Mouse (Mus musculus) testis, adult 2 months (tissue): ENCODE data around the gene Rdh11. TPM values are rescaled to one million over a fixed set of nuclear protein-coding genes. Genes with fewer than 3 reads are reported as not detected.

Experiments used
- H3K27ac ChIP-seq: fragments of 200-500 bp; 2 replicates; pipeline ENCODE4 v1.5.1; 2012; ENCODE audit warnings: low read depth, low read length; ENCODE audit not compliant: control insufficient read depth, insufficient read depth
- H3K27me3 ChIP-seq: fragments of 200-500 bp; 2 replicates; pipeline ENCODE4 v1.6.1; 2012; ENCODE audit warnings: mild to moderate bottlenecking, low read length, moderate library complexity; ENCODE audit not compliant: control insufficient read depth, insufficient read depth
- H3K36me3 ChIP-seq: fragments of 200-500 bp; 2 replicates; pipeline ENCODE4 v1.6.1; 2012; ENCODE audit warnings: mild to moderate bottlenecking, low read length; ENCODE audit not compliant: control insufficient read depth, insufficient read depth
- H3K4me1 ChIP-seq: fragments of 200-500 bp; 2 replicates; pipeline ENCODE4 v1.6.1; 2012; ENCODE audit warnings: low read length; ENCODE audit not compliant: control insufficient read depth, insufficient read depth
- H3K4me3 ChIP-seq: fragments of 200-500 bp; 2 replicates; pipeline ENCODE4 v1.5.1; 2012; ENCODE audit warnings: low read depth, mild to moderate bottlenecking, low read length, moderate library complexity, mixed read lengths; ENCODE audit not compliant: control insufficient read depth
- CTCF ChIP-seq: fragments of 200-500 bp; IDR thresholded peaks from 2 replicates; pipeline ENCODE4 v1.5.1; 2012; ENCODE audit warnings: low read depth, mild to moderate bottlenecking, inconsistent platforms, low read length, moderate library complexity; ENCODE audit not compliant: control insufficient read depth, insufficient read depth, insufficient replicate concordance
- POLR2A ChIP-seq: fragments of 200-500 bp; IDR thresholded peaks from 2 replicates; pipeline ENCODE4 v1.6.1; 2012; ENCODE audit warnings: low read depth, mild to moderate bottlenecking, inconsistent platforms, low read length, moderate library complexity; ENCODE audit not compliant: control insufficient read depth
- polyA plus RNA-seq: library from polyadenylated mRNA; depleted of rRNA; stranded (reverse); fragments of >200 nt; gene quantifications from 2 replicates; pipeline ENCODE4 v1.2.3, GENCODE M21; 2012

Rdh11 gene
- polyA plus RNA-seq, 1 experiment, result 132 TPM

GRCm38 (mm10) chr12:79171269-79171995 lies 20.7 kb downstream of the Rdh11 start:
- peak overlapping the region; percentile 78 for H3K27ac ChIP-seq
- H3K4me1 ChIP-seq, result no peaks in the 10 kb centered on the region; the same call in 1 of the 2 replicates
- peak overlapping the region; percentile 92 for H3K4me3 ChIP-seq
- no peaks in the 10 kb centered on the region for H3K27me3 ChIP-seq
- H3K36me3 ChIP-seq, result no peaks in the 10 kb centered on the region
- TF ChIP-seq CTCF (no peak), POLR2A (no peak)

DNA sequence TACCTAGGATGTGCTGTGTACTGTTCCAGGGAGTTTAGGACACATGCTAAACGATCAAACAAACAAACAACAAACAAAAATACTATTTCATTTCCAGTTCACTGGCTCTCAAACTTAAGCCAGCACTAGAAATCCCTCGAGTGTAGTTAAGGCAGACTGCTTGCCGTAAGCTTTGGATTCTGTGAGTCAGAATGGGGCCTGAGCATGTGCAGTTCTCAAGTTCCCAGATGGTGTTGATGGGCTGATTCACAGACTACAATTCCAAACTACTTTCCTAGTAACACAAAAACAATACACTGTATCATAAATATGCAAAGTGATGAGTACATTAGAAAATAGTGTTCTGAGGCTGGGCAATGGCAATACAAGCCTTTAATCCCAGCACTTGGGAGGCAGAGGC lies 21.7 kb downstream of the Rdh11 start:
- TF ChIP-seq POLR2A (no peak), CTCF (no peak)
- Histone ChIP-seq H3K27me3 (no peaks in the 10 kb centered on the region), H3K4me1 (no peaks in the 10 kb centered on the region; the same call in 1 of the 2 replicates), H3K4me3 (no peak overlapping the region), H3K27ac (no peak overlapping the region), H3K36me3 (no peaks in the 10 kb centered on the region)

DNA sequence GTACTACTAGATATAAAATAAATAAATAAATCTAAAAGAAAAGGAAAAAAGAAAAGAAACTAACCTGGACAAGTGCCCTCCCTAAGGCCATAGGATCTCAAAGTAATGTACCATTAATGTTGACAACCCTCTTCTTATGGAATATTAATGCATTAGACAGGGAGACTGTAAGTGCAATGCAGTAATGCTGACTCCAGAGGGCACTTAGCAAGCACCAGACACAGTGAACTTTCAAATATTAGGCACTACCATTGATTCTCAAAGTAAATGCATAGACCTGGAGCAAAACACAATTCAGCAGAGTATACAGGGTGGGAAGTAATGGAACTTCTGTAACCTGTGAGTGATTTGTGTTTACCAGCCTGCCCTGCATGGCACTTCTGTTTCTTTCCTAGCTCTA lies 22.9 kb downstream of the Rdh11 start:
- Histone ChIP-seq H3K4me3 (no peak overlapping the region), H3K27ac (no peak overlapping the region), H3K4me1 (no peaks in the 10 kb centered on the region; the same call in 1 of the 2 replicates), H3K27me3 (no peaks in the 10 kb centered on the region), H3K36me3 (peaks cover 2% of the 10 kb centered on the region; the same call in 1 of the 2 replicates)
- TF ChIP-seq CTCF, result no peak
- no peak for TF ChIP-seq POLR2A

- Histone ChIP-seq H3K4me3 (no peak overlapping the region), H3K27me3 (no peaks in the 10 kb centered on the region), H3K36me3 (peaks cover 6% of the 10 kb centered on the region), H3K4me1 (no peaks in the 10 kb centered on the region), H3K27ac (no peak overlapping the region)
- TF ChIP-seq POLR2A (no peak), CTCF (no peak)
Measured at GRCm38 (mm10) chr12:79162876-79163275, 29.2 kb downstream of the Rdh11 start.

- H3K27ac ChIP-seq, result no peak overlapping the region
- H3K36me3 ChIP-seq, result no peaks in the 10 kb centered on the region
- TF ChIP-seq CTCF, result no peak
- no peak for TF ChIP-seq POLR2A
- no peak overlapping the region for H3K4me3 ChIP-seq
- H3K27me3 ChIP-seq, result no peaks in the 10 kb centered on the region
- H3K4me1 ChIP-seq, result no peaks in the 10 kb centered on the region
Measured at GRCm38 (mm10) chr12:79149653-79150052, 42.4 kb downstream of the Rdh11 start.

DNA sequence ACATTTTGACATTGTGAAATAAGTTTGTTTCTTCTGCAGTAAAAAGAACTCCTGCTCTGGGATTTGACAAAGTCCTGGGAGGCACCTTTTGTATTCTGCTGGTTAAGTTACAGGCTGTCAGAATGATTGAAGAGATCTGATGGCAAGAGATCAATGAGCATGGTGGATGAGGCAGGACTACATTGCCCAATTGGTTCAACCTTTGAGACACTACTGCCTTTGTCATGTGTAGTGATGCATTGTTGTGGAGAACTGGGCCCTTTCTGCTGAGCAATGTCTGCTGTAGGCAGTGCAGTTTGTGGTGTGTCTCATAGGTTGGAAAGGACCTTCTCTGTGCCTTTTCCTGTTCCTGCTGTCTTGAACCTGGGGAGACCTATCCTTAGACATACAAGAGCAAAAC lies 50.7 kb downstream of the Rdh11 start:
- H3K4me3 ChIP-seq, result no peak overlapping the region
- no peak overlapping the region for H3K27ac ChIP-seq
- no peak for TF ChIP-seq POLR2A
- no peaks in the 10 kb centered on the region for H3K4me1 ChIP-seq
- no peaks in the 10 kb centered on the region for H3K36me3 ChIP-seq
- H3K27me3 ChIP-seq, result no peaks in the 10 kb centered on the region

- H3K36me3 ChIP-seq, result no peaks in the 10 kb centered on the region
- no peak overlapping the region for H3K27ac ChIP-seq
- H3K4me1 ChIP-seq, result no peaks in the 10 kb centered on the region
- TF ChIP-seq CTCF, result no peak
- TF ChIP-seq POLR2A, result no peak
- H3K4me3 ChIP-seq, result no peak overlapping the region
- H3K27me3 ChIP-seq, result no peaks in the 10 kb centered on the region
Measured at GRCm38 (mm10) chr12:79140811-79141210, 51.3 kb downstream of the Rdh11 start.
